Mouse (Mus musculus) MEL (cell line): Measurements from ENCODE around the gene Tmbim1.

Experiments used
- CHD1 ChIP-seq: IDR thresholded peaks from 2 replicates; pipeline ENCODE4 v1.6.1; 2012; ENCODE audit warnings: low read depth, mild to moderate bottlenecking, inconsistent platforms, low read length, improper control_type of control experiment
- HCFC1 ChIP-seq: IDR thresholded peaks from 2 replicates; pipeline ENCODE4 v1.6.1; 2012; ENCODE audit warnings: low read depth, mild to moderate bottlenecking, inconsistent platforms, low read length, improper control_type of control experiment, moderate library complexity
- MAX ChIP-seq: IDR thresholded peaks from 2 replicates; pipeline ENCODE4 v1.6.1; 2011; ENCODE audit warnings: low read length, improper control_type of control experiment
- POLR2A ChIP-seq, 2 experiments: IDR thresholded peaks; 2 replicates each; pipeline ENCODE4 v1.6.1; 2011 to 2012; ENCODE audit warnings: low read length in 2 of 2, mild to moderate bottlenecking in 2 of 2, control low read depth in 1 of 2, improper control_type of control experiment in 1 of 2, low read depth in 1 of 2, moderate library complexity in 1 of 2; ENCODE audit not compliant: control insufficient read depth in 1 of 2, insufficient read depth in 1 of 2, poor library complexity in 1 of 2
- TAL1 ChIP-seq: IDR thresholded peaks from 2 replicates; pipeline ENCODE4 v1.6.1; 2012; ENCODE audit warnings: mild to moderate bottlenecking, inconsistent platforms, low read length, moderate library complexity, mixed read lengths
- USF2 ChIP-seq, 2 experiments: IDR thresholded peaks; 2 replicates each; pipeline ENCODE4 v1.6.1; 2011 to 2012; ENCODE audit warnings: improper control_type of control experiment in 2 of 2, low read length in 2 of 2, borderline replicate concordance in 1 of 2, inconsistent platforms in 1 of 2, low read depth in 1 of 2, mild to moderate bottlenecking in 1 of 2; ENCODE audit not compliant: insufficient read depth in 1 of 2

DNA sequence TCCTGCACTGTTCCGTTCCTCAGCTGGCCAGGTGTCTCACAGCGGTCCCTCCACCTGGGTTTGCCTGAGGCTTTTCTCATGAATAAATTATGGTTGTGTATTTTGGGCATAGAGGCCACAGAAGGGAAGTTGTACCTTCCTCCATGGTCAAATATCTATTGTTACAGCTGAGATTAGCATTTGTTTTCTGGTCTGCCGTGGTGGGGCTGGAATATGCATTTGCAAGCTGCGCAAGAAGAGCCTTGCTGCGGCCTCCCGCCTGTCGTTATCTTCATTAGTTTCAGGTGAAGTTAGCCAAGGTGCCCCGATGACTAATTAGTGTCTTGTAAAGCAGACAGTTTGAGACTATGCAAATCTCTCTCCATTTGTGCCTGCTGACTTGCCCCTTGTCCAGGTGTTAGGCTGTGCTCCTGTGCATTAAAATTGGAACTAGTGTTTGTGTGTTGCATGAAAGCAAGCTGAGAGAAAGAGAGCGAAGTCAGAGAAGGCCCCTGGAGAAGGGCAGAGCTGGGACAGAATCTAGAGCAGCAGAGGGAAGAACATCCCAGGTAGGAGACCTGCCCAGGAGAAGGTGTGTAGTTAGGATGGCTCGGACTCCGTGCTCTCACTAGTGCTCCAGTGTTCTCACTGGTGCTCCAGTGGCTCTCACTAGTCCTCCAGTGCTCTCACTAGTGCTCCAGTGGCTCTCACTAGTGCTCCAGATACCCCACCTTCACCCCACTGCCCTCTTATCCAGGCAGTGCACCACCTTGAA is 38.9 kb upstream of the Tmbim1 start:
- TF ChIP-seq POLR2A (IDR thresholded peaks at IDR 0.05; ENCODE audit: control insufficient read depth in 1 of 2, insufficient read depth in 1 of 2, low read depth in 1 of 2, low read length in 2 of 2, poor library complexity in 1 of 2), result no peak
- TF ChIP-seq HCFC1, result no peak
- no peak for TF ChIP-seq MAX
- no peak for TF ChIP-seq USF2 (IDR thresholded peaks at IDR 0.05; ENCODE audit: borderline replicate concordance in 1 of 2, insufficient read depth in 1 of 2, low read depth in 1 of 2, low read length in 2 of 2)
- no peak for TF ChIP-seq TAL1
- no peak for TF ChIP-seq CHD1
